Mouse (Mus musculus): Measurements from ENCODE around the gene Bbc3. TPM values are rescaled to one million over a fixed set of nuclear protein-coding genes. Genes with fewer than 3 reads are reported as not detected.

The Bbc3 gene
- total and polyA plus RNA-seq, 3 experiments, result 23.2 to 61.7 (median 23.3) TPM

- peaks cover 5 to 37% of the 10 kb centered on the region in 2 experiments; a peak in 3 of 4 replicates for H3K4me1 ChIP-seq (ENCODE audit: control insufficient read depth in 1 of 2, insufficient read depth in 2 of 2)
- H3K79me2 ChIP-seq (replicated peaks; ENCODE audit: control insufficient read depth, extremely low read depth, insufficient read depth, poor library complexity, severe bottlenecking), result peaks cover 28% of the 10 kb centered on the region
- H3K4me2 ChIP-seq (ENCODE audit: insufficient read depth, low read depth, poor library complexity, severe bottlenecking), result peak overlapping the region; percentile 37
- dilution Hi-C loops (cut with MboI; ENCODE audit: extremely low pct_ligation_motif_present, extremely low pct_unique_long_range_greater_than_20kb, low sequenced_read_pairs) (no loop called here), in situ Hi-C loops (cut with MboI; ENCODE audit: low pct_ligation_motif_present, low pct_unique_long_range_greater_than_20kb, low sequenced_read_pairs) (no loop called here)
- H3K36me3 ChIP-seq (replicated peaks in 1 of 2; ENCODE audit: control insufficient read depth in 1 of 2, insufficient read depth in 1 of 2, low read length in 1 of 2), result peaks cover 3% of the 10 kb centered on the region in 2 experiments
- H3K9ac ChIP-seq (ENCODE audit: insufficient read depth, low read depth), result peak overlapping the region; percentile 42
- H3K4me3 ChIP-seq (replicated peaks in 1 of 3; ENCODE audit: low read depth in 2 of 3, low read length in 2 of 3, poor library complexity in 1 of 3), result peak overlapping the region; percentile 47 to 99 (median 58)
- no peak; the same call in 1 of the 2 replicates for TF ChIP-seq NELFE (IDR thresholded peaks at IDR 0.05; ENCODE audit: low read depth, low read length)
- peak; percentile 48; the same call in 1 of the 2 replicates for TF ChIP-seq POLR2A (IDR thresholded peaks at IDR 0.05; ENCODE audit: low read depth, low read length)
- TF ChIP-seq TCF12 (IDR thresholded peaks at IDR 0.05; ENCODE audit: low read depth, low read length), result peak; percentile 90
- peak; percentile 82 for TF ChIP-seq IRF4 (IDR thresholded peaks at IDR 0.05; ENCODE audit: low read depth, low read length)
- TF ChIP-seq CTCF (conservative IDR thresholded peaks at IDR 0.05 in 1 of 2, IDR thresholded peaks at IDR 0.05 in 1 of 2; ENCODE audit: low read depth in 2 of 2, low read length in 2 of 2), result no peak
- TF ChIP-seq ETS1 (conservative IDR thresholded peaks at IDR 0.05; ENCODE audit: low read depth, low read length), result peak; percentile 74; the same call in 1 of the 2 replicates
- peak; percentile 62 for TF ChIP-seq TBP (conservative IDR thresholded peaks at IDR 0.05; ENCODE audit: low read depth, low read length)
- peak; percentile 25; the same call in 1 of the 2 replicates for TF ChIP-seq ZMIZ1 (IDR thresholded peaks at IDR 0.05; ENCODE audit: low read depth, low read length)
- TF ChIP-seq GABPA (IDR thresholded peaks at IDR 0.05; ENCODE audit: insufficient replicate concordance, low read depth, low read length), result no peak
- no peak for TF ChIP-seq MAFK (IDR thresholded peaks at IDR 0.05; ENCODE audit: insufficient replicate concordance, low read length)
- peak; percentile 72 for TF ChIP-seq CHD2 (IDR thresholded peaks at IDR 0.05; ENCODE audit: low read length)
- TF ChIP-seq ZC3H11A (IDR thresholded peaks at IDR 0.05; ENCODE audit: low read depth, low read length), result no peak
- no peak for TF ChIP-seq USF2 (conservative IDR thresholded peaks at IDR 0.05; ENCODE audit: low read depth, low read length)
- no peak for TF ChIP-seq UBTF (IDR thresholded peaks at IDR 0.05; ENCODE audit: low read depth, low read length)
- no peak for TF ChIP-seq SMC3 (IDR thresholded peaks at IDR 0.05; ENCODE audit: low read depth, low read length)
- TF ChIP-seq KAT2A (IDR thresholded peaks at IDR 0.05; ENCODE audit: insufficient replicate concordance, low read length), result 0 out of 2 replicates have a peak, but pooled peaks have one; percentile 51
- no peak; the same call in 1 of the 2 replicates for TF ChIP-seq CHD1 (IDR thresholded peaks at IDR 0.05; ENCODE audit: low read depth, low read length)
- TF ChIP-seq SIN3A (IDR thresholded peaks at IDR 0.05; ENCODE audit: low read length), result peak; percentile 79
- no peak for TF ChIP-seq POLR2AphosphoS2 (IDR thresholded peaks at IDR 0.05; ENCODE audit: low read depth, low read length)
- no peak for TF ChIP-seq USF1 (IDR thresholded peaks at IDR 0.05; ENCODE audit: low read depth, low read length)
- 0 out of 2 replicates have a peak, but pooled peaks have one; percentile 26 for TF ChIP-seq ELF1 (IDR thresholded peaks at IDR 0.05; ENCODE audit: low read depth, low read length)
- no peak for TF ChIP-seq RAD21 (IDR thresholded peaks at IDR 0.05; ENCODE audit: low read depth, low read length)
- no peak for TF ChIP-seq ZNF384 (IDR thresholded peaks at IDR 0.05; ENCODE audit: low read depth, low read length)
- TF ChIP-seq MAZ (IDR thresholded peaks at IDR 0.05; ENCODE audit: low read depth, low read length), result no peak
- peak; percentile 71 for TF ChIP-seq BHLHE40 (IDR thresholded peaks at IDR 0.05; ENCODE audit: low read depth, low read length)
- 0 out of 2 replicates have a peak, but pooled peaks have one; percentile 27 for TF ChIP-seq JUND (conservative IDR thresholded peaks at IDR 0.05; ENCODE audit: low read depth, low read length)
- peak; percentile 72 for TF ChIP-seq EP300 (IDR thresholded peaks at IDR 0.05; ENCODE audit: low read length)
- no peak for TF ChIP-seq MXI1 (IDR thresholded peaks at IDR 0.05; ENCODE audit: low read depth, low read length)
- TF ChIP-seq MEF2A (IDR thresholded peaks at IDR 0.05; ENCODE audit: borderline replicate concordance, low read depth, low read length), result peak; percentile 86
- TF ChIP-seq NRF1 (IDR thresholded peaks at IDR 0.05; ENCODE audit: low read depth, low read length), result no peak
- no peak for TF ChIP-seq MAX (IDR thresholded peaks at IDR 0.05; ENCODE audit: low read length)
- TF ChIP-seq ZKSCAN1 (IDR thresholded peaks at IDR 0.05; ENCODE audit: borderline replicate concordance, low read depth, low read length), result no peak
- TF ChIP-seq E2F4 (IDR thresholded peaks at IDR 0.05; ENCODE audit: insufficient replicate concordance, low read depth, low read length), result no peak
- TF ChIP-seq MYC (IDR thresholded peaks at IDR 0.05; ENCODE audit: low read depth, low read length), result 0 out of 2 replicates have a peak, but pooled peaks have one; percentile 38
- TF ChIP-seq HCFC1 (IDR thresholded peaks at IDR 0.05; ENCODE audit: low read depth, low read length), result no peak; the same call in 1 of the 2 replicates
- 0 out of 2 replicates have a peak, but pooled peaks have one; percentile 69 for TF ChIP-seq RCOR1 (conservative IDR thresholded peaks at IDR 0.05; ENCODE audit: low read depth, low read length)
- TF ChIP-seq JUN (IDR thresholded peaks at IDR 0.05; ENCODE audit: insufficient read depth, low read depth, low read length), result no peak
- no peak for TF ChIP-seq PAX5 (IDR thresholded peaks at IDR 0.05; ENCODE audit: low read length)
- peak overlapping the region; percentile 99 for H3K27ac ChIP-seq (ENCODE audit: insufficient read depth, low read depth)
- no peaks in the 10 kb centered on the region for H3K9me3 ChIP-seq (replicated peaks; ENCODE audit: low read length)
- DNase-seq (ENCODE audit: extremely low read depth), result peak; percentile 80
- no peaks in the 10 kb centered on the region for H3K27me3 ChIP-seq (replicated peaks)
Observed at GRCm38 (mm10) chr7:16308555-16309317, 543 bp downstream of the Bbc3 start.

Measured in CH12.LX (cell line).